Mouse (Mus musculus) CH12.LX (cell line): ENCODE data around the gene Rdh16.

Experiments
- CTCF ChIP-seq, 2 experiments: IDR thresholded peaks in 1 of 2; conservative IDR thresholded peaks in 1 of 2; 2 replicates each; pipeline ENCODE4 v1.5.1; 2011 to 2012; ENCODE audit warnings: low read depth in 2 of 2, low read length in 2 of 2, improper control_type of control experiment in 1 of 2, inconsistent platforms in 1 of 2, mild to moderate bottlenecking in 1 of 2, moderate library complexity in 1 of 2
- ELF1 ChIP-seq: IDR thresholded peaks from 2 replicates; pipeline ENCODE4 v1.6.1; 2014; ENCODE audit warnings: low read depth, mild to moderate bottlenecking, inconsistent platforms, low read length, improper control_type of control experiment
- POLR2AphosphoS2 ChIP-seq: IDR thresholded peaks from 2 replicates; pipeline ENCODE4 v1.6.1; 2011; ENCODE audit warnings: low read depth, low read length, improper control_type of control experiment
- USF1 ChIP-seq: IDR thresholded peaks from 2 replicates; pipeline ENCODE4 v1.6.1; 2014; ENCODE audit warnings: low read depth, mild to moderate bottlenecking, inconsistent platforms, low read length, improper control_type of control experiment

DNA sequence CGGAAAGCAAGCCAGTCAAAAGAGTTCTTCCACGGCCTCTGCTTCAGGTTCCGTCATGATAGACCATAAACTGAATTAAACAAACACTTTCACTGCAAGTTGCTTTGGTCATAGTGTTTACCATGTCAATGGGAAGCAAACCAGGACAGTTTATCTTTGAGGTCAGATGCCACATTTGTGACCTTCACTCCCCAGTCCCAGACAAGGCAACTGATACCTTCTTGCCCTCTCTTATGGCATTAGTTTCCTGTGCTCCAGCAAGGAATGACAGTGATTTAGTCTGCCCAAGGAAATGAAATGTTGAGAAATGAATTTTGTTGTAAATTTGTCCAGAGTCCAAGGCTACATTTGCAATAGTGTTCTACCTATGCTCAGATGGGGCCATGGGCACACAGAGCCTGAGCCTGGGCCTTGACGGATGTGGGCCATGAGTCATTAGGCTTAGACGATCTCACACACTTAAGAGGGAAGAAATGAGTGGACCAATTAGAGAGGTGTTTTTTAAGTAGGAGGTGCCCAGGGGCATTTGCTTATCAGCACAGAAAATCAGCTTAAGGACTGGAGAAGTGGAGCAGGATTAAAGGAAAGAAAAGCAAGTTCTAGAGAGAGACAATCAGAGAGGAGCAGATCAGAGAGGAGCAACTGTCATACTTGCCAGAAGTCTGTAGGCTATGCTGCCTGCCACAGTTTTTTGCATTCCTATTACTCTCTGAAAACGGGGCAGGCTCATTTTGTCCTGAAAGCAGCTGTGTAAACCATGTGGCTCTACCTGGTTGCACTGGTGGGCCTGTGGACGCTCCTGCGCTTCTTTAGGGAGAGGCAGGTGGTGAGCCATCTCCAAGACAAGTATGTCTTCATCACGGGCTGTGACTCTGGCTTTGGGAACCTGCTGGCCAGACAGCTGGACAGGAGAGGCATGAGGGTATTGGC, 41.5 kb upstream of the Rdh16 start, which contains the start of the genes Rdh1 and Rdh16f1:
- no peak for TF ChIP-seq CTCF (conservative IDR thresholded peaks at IDR 0.05 in 1 of 2, IDR thresholded peaks at IDR 0.05 in 1 of 2; ENCODE audit: low read depth in 2 of 2, low read length in 2 of 2)
- no peak for TF ChIP-seq USF1
- no peak for TF ChIP-seq ELF1
- TF ChIP-seq POLR2AphosphoS2 = no peak
